Mouse (Mus musculus) hindbrain, embryonic 12.5 days (tissue): Measurements from ENCODE around the gene Rnf17. TPM values are rescaled to one million over a fixed set of nuclear protein-coding genes. Genes with fewer than 3 reads are reported as not detected.
A peak's percentile ranks its signal among the peaks of the same experiment; 100 is the strongest.

Experiments used
- ATAC-seq: fragments of 200-750 bp; cut with Nextera tagmentation; 2 replicates; pipeline ENCODE4 v1.8.0; 2017; ENCODE audit warnings: moderate TSS enrichment; ENCODE audit not compliant: low FRiP score
- H3K27ac ChIP-seq: fragments of 300-500 bp; sonication (generic); 2 replicates; pipeline ENCODE4 v1.5.1; 2016; ENCODE audit warnings: mild to moderate bottlenecking
- H3K27me3 ChIP-seq: fragments of 300-500 bp; sonication (generic); 2 replicates; pipeline ENCODE4 v1.6.1; 2016; ENCODE audit warnings: mild to moderate bottlenecking
- H3K36me3 ChIP-seq: fragments of 300-500 bp; sonication (generic); 2 replicates; pipeline ENCODE4 v1.6.1; 2016; ENCODE audit warnings: mild to moderate bottlenecking
- H3K4me1 ChIP-seq: fragments of 300-500 bp; sonication (generic); 2 replicates; pipeline ENCODE4 v1.6.1; 2016
- H3K4me2 ChIP-seq: fragments of 300-500 bp; sonication (generic); replicated peaks from 2 replicates; pipeline ENCODE4 v1.6.1; 2016; ENCODE audit warnings: mild to moderate bottlenecking
- H3K4me3 ChIP-seq: fragments of 300-500 bp; sonication (generic); 2 replicates; pipeline ENCODE4 v1.5.1; 2016; ENCODE audit warnings: mild to moderate bottlenecking
- H3K9ac ChIP-seq: fragments of 300-500 bp; sonication (generic); 2 replicates; pipeline ENCODE4 v1.6.1; 2016; ENCODE audit warnings: mild to moderate bottlenecking, moderate library complexity
- H3K9me3 ChIP-seq: fragments of 300-500 bp; sonication (generic); replicated peaks from 2 replicates; pipeline ENCODE4 v1.6.1; 2016; ENCODE audit warnings: mild to moderate bottlenecking
- WGBS: fragments of 180-500 bp; shearing (Covaris S2); methylation state at CpG from one replicate; pipeline ENCODE4 v1.1.7; 2016; 5-methylcytosine and 5-hydroxymethylcytosine counted together
- polyA plus RNA-seq: library from polyadenylated mRNA; unstranded; fragments of >200 nt; fragmentation: Nextera tagmentation; extraction: Ambion mirVana; gene quantifications from 2 replicates; pipeline ENCODE4 v1.2.1, GENCODE M21; 2016

Gene Rnf17
- polyA plus RNA-seq, 1 experiment from 2014 or later = 2.0 TPM

- Histone ChIP-seq H3K27me3 (no peaks in the 10 kb centered on the region), H3K27ac (no peak overlapping the region), H3K4me3 (no peak overlapping the region), H3K4me2 (no peak overlapping the region), H3K36me3 (peaks cover 27% of the 10 kb centered on the region), H3K9ac (no peak overlapping the region), H3K9me3 (no peaks in the 10 kb centered on the region), H3K4me1 (no peaks in the 10 kb centered on the region)
- ATAC-seq = no peak
- WGBS = 82% methylated on average over 2 of the region's 2 CpGs
These were observed 128.4 kb downstream of the Rnf17 start for GRCm38 (mm10) chr14:56530788-56531187.

GRCm38 (mm10) chr14:56544946-56545345 lies 142.6 kb downstream of the Rnf17 start:
- H3K4me1 ChIP-seq = no peaks in the 10 kb centered on the region
- H3K9me3 ChIP-seq = no peaks in the 10 kb centered on the region
- no peak for ATAC-seq
- H3K36me3 ChIP-seq = 0 out of 2 replicates have a peak, but pooled peaks cover 6% of the 10 kb centered on the region
- H3K4me2 ChIP-seq = no peak overlapping the region
- H3K4me3 ChIP-seq = no peak overlapping the region
- H3K27ac ChIP-seq = no peak overlapping the region
- 94% methylated on average over 1 of the region's 1 CpGs for WGBS
- no peak overlapping the region for H3K9ac ChIP-seq
- no peaks in the 10 kb centered on the region for H3K27me3 ChIP-seq

- H3K9ac ChIP-seq = no peak overlapping the region
- H3K27me3 ChIP-seq = no peaks in the 10 kb centered on the region
- H3K9me3 ChIP-seq = no peaks in the 10 kb centered on the region
- no peak overlapping the region for H3K4me2 ChIP-seq
- no peak overlapping the region for H3K27ac ChIP-seq
- ATAC-seq = no peak
- 95% methylated on average over 4 of the region's 4 CpGs for WGBS
- H3K4me1 ChIP-seq = no peaks in the 10 kb centered on the region
- no peak overlapping the region for H3K4me3 ChIP-seq
- 0 out of 2 replicates have a peak, but pooled peaks cover 6% of the 10 kb centered on the region for H3K36me3 ChIP-seq
These were observed 143.1 kb downstream of the Rnf17 start for GRCm38 (mm10) chr14:56545491-56545890.

- no peak overlapping the region for H3K4me3 ChIP-seq
- ATAC-seq = no peak
- 91% methylated on average over 4 of the region's 4 CpGs for WGBS
- peaks cover 27% of the 10 kb centered on the region for H3K36me3 ChIP-seq
- H3K27ac ChIP-seq = no peak overlapping the region
- no peaks in the 10 kb centered on the region for H3K9me3 ChIP-seq
- H3K27me3 ChIP-seq = no peaks in the 10 kb centered on the region
- H3K4me2 ChIP-seq = no peak overlapping the region
- H3K4me1 ChIP-seq = no peaks in the 10 kb centered on the region
- no peak overlapping the region for H3K9ac ChIP-seq
These were observed 148.6 kb downstream of the Rnf17 start for GRCm38 (mm10) chr14:56550960-56551359.

GRCm38 (mm10) chr14:56552924-56553323 lies 150.5 kb downstream of the Rnf17 start:
- H3K36me3 ChIP-seq = peaks cover 34% of the 10 kb centered on the region
- WGBS = 92% methylated on average over 6 of the region's 6 CpGs
- H3K4me1 ChIP-seq = no peaks in the 10 kb centered on the region
- no peaks in the 10 kb centered on the region for H3K9me3 ChIP-seq
- H3K4me2 ChIP-seq = no peak overlapping the region
- H3K9ac ChIP-seq = no peak overlapping the region
- H3K27me3 ChIP-seq = no peaks in the 10 kb centered on the region
- no peak overlapping the region for H3K4me3 ChIP-seq
- no peak for ATAC-seq
- H3K27ac ChIP-seq = no peak overlapping the region

- ATAC-seq = no peak
- H3K4me2 ChIP-seq = no peak overlapping the region
- H3K4me1 ChIP-seq = no peaks in the 10 kb centered on the region
- H3K9me3 ChIP-seq = no peaks in the 10 kb centered on the region
- no peaks in the 10 kb centered on the region for H3K27me3 ChIP-seq
- peaks cover 38% of the 10 kb centered on the region for H3K36me3 ChIP-seq
- no peak overlapping the region for H3K9ac ChIP-seq
- 94% methylated on average over 7 of the region's 7 CpGs for WGBS
- H3K27ac ChIP-seq = no peak overlapping the region
- H3K4me3 ChIP-seq = no peak overlapping the region
These were observed 150.9 kb downstream of the Rnf17 start for GRCm38 (mm10) chr14:56553331-56553730.

GRCm38 (mm10) chr14:56554716-56555115 lies 152.3 kb downstream of the Rnf17 start:
- no peaks in the 10 kb centered on the region for H3K9me3 ChIP-seq
- no peak overlapping the region for H3K27ac ChIP-seq
- H3K9ac ChIP-seq = no peak overlapping the region
- H3K4me1 ChIP-seq = no peaks in the 10 kb centered on the region
- no peak overlapping the region for H3K4me3 ChIP-seq
- no peak overlapping the region for H3K4me2 ChIP-seq
- peaks cover 43% of the 10 kb centered on the region for H3K36me3 ChIP-seq
- no peak for ATAC-seq
- WGBS = 100% methylated on average over 2 of the region's 2 CpGs
- no peaks in the 10 kb centered on the region for H3K27me3 ChIP-seq

GRCm38 (mm10) chr14:56559134-56559533 lies 156.8 kb downstream of the Rnf17 start:
- H3K9ac ChIP-seq = no peak overlapping the region
- 95% methylated on average over 3 of the region's 3 CpGs for WGBS
- no peak for ATAC-seq
- H3K4me2 ChIP-seq = no peak overlapping the region
- H3K36me3 ChIP-seq = peaks cover 31% of the 10 kb centered on the region
- no peak overlapping the region for H3K4me3 ChIP-seq
- no peaks in the 10 kb centered on the region for H3K27me3 ChIP-seq
- H3K27ac ChIP-seq = no peak overlapping the region
- no peaks in the 10 kb centered on the region for H3K9me3 ChIP-seq
- H3K4me1 ChIP-seq = no peaks in the 10 kb centered on the region

- Histone ChIP-seq H3K4me3 (no peak overlapping the region), H3K36me3 (peaks cover 11% of the 10 kb centered on the region), H3K27ac (no peak overlapping the region), H3K27me3 (no peaks in the 10 kb centered on the region), H3K9me3 (no peaks in the 10 kb centered on the region), H3K4me2 (no peak overlapping the region), H3K4me1 (peaks cover 8% of the 10 kb centered on the region), H3K9ac (no peak overlapping the region)
- ATAC-seq = no peak
- 85% methylated on average over 7 of the region's 7 CpGs for WGBS
These were observed 165.1 kb downstream of the Rnf17 start for GRCm38 (mm10) chr14:56567476-56567875.

GRCm38 (mm10) chr14:56569041-56569440 lies 166.7 kb downstream of the Rnf17 start:
- H3K4me2 ChIP-seq = no peak overlapping the region
- ATAC-seq = no peak
- H3K4me3 ChIP-seq = no peak overlapping the region
- H3K4me1 ChIP-seq = peaks cover 9% of the 10 kb centered on the region
- no peak overlapping the region for H3K27ac ChIP-seq
- H3K27me3 ChIP-seq = no peaks in the 10 kb centered on the region
- H3K36me3 ChIP-seq = peaks cover under 1% of the 10 kb centered on the region; the same call in 1 of the 2 replicates
- H3K9ac ChIP-seq = no peak overlapping the region
- H3K9me3 ChIP-seq = no peaks in the 10 kb centered on the region
- WGBS = 89% methylated on average over 4 of the region's 4 CpGs

- peak; percentile 99 for ATAC-seq
- H3K4me2 ChIP-seq = peak overlapping the region; percentile 63
- H3K4me3 ChIP-seq = peak overlapping the region; percentile 54
- H3K9ac ChIP-seq = peak overlapping the region; percentile 59
- WGBS = under 1% methylated on average over 59 of the region's 59 CpGs
- H3K27ac ChIP-seq = peak overlapping the region; percentile 64
- H3K4me1 ChIP-seq = peaks cover 17% of the 10 kb centered on the region
- H3K27me3 ChIP-seq = 0 out of 2 replicates have a peak, but pooled peaks cover 2% of the 10 kb centered on the region
- H3K36me3 ChIP-seq = no peaks in the 10 kb centered on the region
- no peaks in the 10 kb centered on the region for H3K9me3 ChIP-seq
These were observed 169.1 kb downstream of the Rnf17 start for GRCm38 (mm10) chr14:56571310-56572093.

- Histone ChIP-seq H3K4me1 (peaks cover 17% of the 10 kb centered on the region), H3K9ac (no peak overlapping the region)
- ATAC-seq = no peak
These were observed 170.2 kb downstream of the Rnf17 start for GRCm38 (mm10) chr14:56572546-56572945.

More at GRCm38 (mm10) chr14:56572546-56572945, 170.2 kb downstream of the Rnf17 start:
- no peaks in the 10 kb centered on the region for H3K9me3 ChIP-seq
- H3K27ac ChIP-seq = no peak overlapping the region
- WGBS = 82% methylated on average over 2 of the region's 2 CpGs
- H3K27me3 ChIP-seq = 0 out of 2 replicates have a peak, but pooled peaks cover 2% of the 10 kb centered on the region
- H3K36me3 ChIP-seq = no peaks in the 10 kb centered on the region
- H3K4me3 ChIP-seq = peak overlapping the region; percentile 54; the same call in 1 of the 2 replicates
- H3K4me2 ChIP-seq = peak overlapping the region; percentile 63
